Mouse (Mus musculus): ENCODE measurements at regions not wholly inside any gene's neighbourhood (a gene's known extent, or its start where the extent isn't known, plus 50 kb on each side); places are given as distances from the start of the nearest gene placed in this dataset.
A peak's percentile ranks its signal among the peaks of the same experiment; 100 is the strongest.

DNA sequence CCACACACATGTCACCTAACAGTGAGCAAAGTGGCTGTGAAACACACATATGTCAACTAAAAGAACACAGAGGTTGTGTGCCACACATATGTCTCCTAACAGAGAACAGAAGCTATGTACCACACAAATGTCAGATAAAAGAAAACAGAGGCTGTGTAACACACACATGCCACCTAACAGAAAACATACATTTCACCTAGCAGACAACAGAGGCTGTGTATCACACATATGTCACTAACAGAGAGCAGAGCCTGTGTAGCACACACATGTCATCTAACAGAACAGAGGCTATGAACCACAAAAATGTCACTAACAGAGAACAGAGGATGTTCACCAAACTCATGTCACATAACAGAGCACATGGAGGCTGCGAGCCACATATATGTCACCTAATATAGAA, 103.6 kb upstream of the Thrb start:
- DNase-seq (ENCODE audit: low read depth, low spot score) = no peak

GRCm38 (mm10) chr14:17560001-17560400, 100.1 kb upstream of the Thrb start:
- peak; percentile 48 for DNase-seq (ENCODE audit: low read depth, low spot score)

- DNase-seq (ENCODE audit: low read depth, low spot score) = peak; percentile 65
These were observed 92.1 kb upstream of the Thrb start for GRCm38 (mm10) chr14:17567927-17568326.

GRCm38 (mm10) chr14:17569087-17569636, 90.9 kb upstream of the Thrb start:
- DNase-seq (ENCODE audit: low read depth, low spot score) = no peak

GRCm38 (mm10) chr14:17578776-17579175, 81.3 kb upstream of the Thrb start:
- no peak for DNase-seq (ENCODE audit: low read depth, low spot score)

DNA sequence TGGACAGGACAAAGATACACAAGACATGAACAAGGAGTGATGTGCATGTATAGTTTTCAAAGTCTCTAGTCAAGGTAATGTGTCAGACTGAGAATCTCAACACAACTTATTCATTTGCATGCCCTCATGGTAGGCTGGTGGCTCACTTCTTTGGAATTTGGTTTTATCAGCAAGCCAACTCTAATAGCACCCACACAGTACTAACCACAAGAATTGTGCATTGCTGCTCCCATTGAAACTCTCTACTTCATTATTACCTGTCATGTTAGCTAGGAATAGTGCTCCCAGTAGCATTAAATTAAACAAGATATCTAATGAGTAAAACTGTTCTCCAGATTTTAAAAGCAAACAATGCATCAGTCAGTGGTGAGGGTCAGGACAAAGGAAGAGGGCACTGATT, 70.5 kb upstream of the Thrb start:
- no peak for DNase-seq (ENCODE audit: low read depth, low spot score)

GRCm38 (mm10) chr14:17599553-17599952, 60.5 kb upstream of the Thrb start:
- peak; percentile 38 for DNase-seq (ENCODE audit: low read depth, low spot score)

- no peak for DNase-seq (ENCODE audit: low read depth, low spot score)
These were observed 57.7 kb upstream of the Thrb start for GRCm38 (mm10) chr14:17602357-17602756.

GRCm38 (mm10) chr14:17606018-17606417, 54.0 kb upstream of the Thrb start:
- no peak for DNase-seq (ENCODE audit: low read depth, low spot score)

DNA sequence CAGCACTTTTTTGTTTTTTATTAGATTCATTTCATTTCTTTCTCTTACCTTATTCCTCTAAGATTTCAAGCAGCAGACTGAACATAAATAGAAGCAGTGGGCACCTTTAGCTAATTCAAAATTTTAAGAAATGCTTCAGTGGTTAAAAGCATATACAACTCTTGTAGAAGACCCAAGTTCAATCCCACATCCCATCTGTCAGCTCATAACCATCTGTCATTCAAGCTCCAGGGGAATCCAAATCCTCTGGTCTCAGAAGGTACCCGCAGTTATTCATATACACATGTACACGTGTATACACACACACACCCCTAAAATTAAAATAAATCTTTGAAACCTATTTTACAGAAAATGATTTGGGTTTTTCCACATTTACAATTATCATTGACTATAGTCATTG, 52.9 kb upstream of the Thrb start:
- DNase-seq (ENCODE audit: low read depth, low spot score) = no peak
